Mouse (Mus musculus): ENCODE results near the gene Hdac9. TPM values are rescaled to one million over a fixed set of nuclear protein-coding genes. Genes with fewer than 3 reads are reported as not detected.

The Hdac9 gene
- total and polyA plus RNA-seq, 3 experiments, result 0.03 to 0.19 TPM; not detected in 1

GRCm38 (mm10) chr12:34052508-34052907 is 864.4 kb downstream of the Hdac9 start:
- H3K4me1 ChIP-seq (ENCODE audit: control insufficient read depth in 1 of 2, insufficient read depth in 2 of 2, low read length in 2 of 2), result no peaks in the 10 kb centered on the region
- no peak for DNase-seq (ENCODE audit: low read depth, low spot score)
- no peaks in the 10 kb centered on the region; a peak in 1 of 4 replicates for H3K27me3 ChIP-seq (ENCODE audit: control insufficient read depth in 1 of 2, insufficient read depth in 2 of 2, low read length in 2 of 2)
- H3K4me3 ChIP-seq (ENCODE audit: control insufficient read depth in 1 of 2, insufficient read depth in 1 of 2, low read depth in 2 of 2, low read length in 2 of 2), result no peak overlapping the region
- H3K9ac ChIP-seq (ENCODE audit: control insufficient read depth, low read depth, low read length, poor library complexity, severe bottlenecking), result no peak overlapping the region
- no peaks in the 10 kb centered on the region for H3K36me3 ChIP-seq (ENCODE audit: control insufficient read depth in 1 of 2, insufficient read depth in 2 of 2, low read length in 2 of 2)
- H3K27ac ChIP-seq (ENCODE audit: control insufficient read depth, low read depth, low read length), result no peak overlapping the region
- TF ChIP-seq RAD21 (IDR thresholded peaks at IDR 0.05; ENCODE audit: low read depth, low read length) (no peak), JUND (IDR thresholded peaks at IDR 0.05; ENCODE audit: low read depth, low read length) (no peak), ZNF384 (IDR thresholded peaks at IDR 0.05; ENCODE audit: low read depth, low read length) (no peak), NELFE (IDR thresholded peaks at IDR 0.05; ENCODE audit: low read depth, low read length) (no peak), ZKSCAN1 (IDR thresholded peaks at IDR 0.05; ENCODE audit: low read depth, low read length) (no peak), GABPA (IDR thresholded peaks at IDR 0.05; ENCODE audit: low read depth, low read length) (no peak), POLR2A (IDR thresholded peaks at IDR 0.05; ENCODE audit: control insufficient read depth in 1 of 2, insufficient read depth in 1 of 2, low read depth in 1 of 2, low read length in 2 of 2, poor library complexity in 1 of 2) (no peak), SMC3 (IDR thresholded peaks at IDR 0.05; ENCODE audit: low read depth, low read length) (no peak), MEF2A (IDR thresholded peaks at IDR 0.05; ENCODE audit: extremely low read depth, insufficient replicate concordance, low read depth, low read length, poor library complexity, severe bottlenecking) (no peak), RCOR1 (IDR thresholded peaks at IDR 0.05; ENCODE audit: low read depth, low read length) (no peak), SIN3A (IDR thresholded peaks at IDR 0.05; ENCODE audit: low read length) (no peak), MYB (IDR thresholded peaks at IDR 0.05; ENCODE audit: low read depth, low read length) (no peak), TBP (IDR thresholded peaks at IDR 0.05; ENCODE audit: low read depth, low read length) (no peak), KAT2A (conservative IDR thresholded peaks at IDR 0.05; ENCODE audit: low read depth, low read length) (no peak), HCFC1 (IDR thresholded peaks at IDR 0.05; ENCODE audit: low read depth, low read length) (no peak)
- H3K9me3 ChIP-seq (replicated peaks; ENCODE audit: insufficient read depth, low read length), result no peaks in the 10 kb centered on the region
- H3K79me2 ChIP-seq (ENCODE audit: control insufficient read depth, insufficient read depth, low read length, poor library complexity), result no peaks in the 10 kb centered on the region

- H3K4me1 ChIP-seq (ENCODE audit: control insufficient read depth in 1 of 2, insufficient read depth in 2 of 2, low read length in 2 of 2), result no peaks in the 10 kb centered on the region
- TF ChIP-seq MAX (IDR thresholded peaks at IDR 0.05; ENCODE audit: low read length) (no peak), ZMIZ1 (IDR thresholded peaks at IDR 0.05; ENCODE audit: low read depth, low read length) (no peak), MYC (IDR thresholded peaks at IDR 0.05; ENCODE audit: low read depth, low read length) (no peak), POLR2A (IDR thresholded peaks at IDR 0.05; ENCODE audit: control insufficient read depth in 1 of 2, insufficient read depth in 1 of 2, low read depth in 1 of 2, low read length in 2 of 2, poor library complexity in 1 of 2) (no peak), RCOR1 (IDR thresholded peaks at IDR 0.05; ENCODE audit: low read depth, low read length) (no peak), JUND (IDR thresholded peaks at IDR 0.05; ENCODE audit: low read depth, low read length) (no peak), BHLHE40 (IDR thresholded peaks at IDR 0.05; ENCODE audit: borderline replicate concordance, low read depth, low read length) (no peak), MAZ (IDR thresholded peaks at IDR 0.05; ENCODE audit: low read depth, low read length) (no peak), TBP (IDR thresholded peaks at IDR 0.05; ENCODE audit: low read depth, low read length) (no peak), EP300 (IDR thresholded peaks at IDR 0.05; ENCODE audit: low read depth in 1 of 2, low read length in 2 of 2) (no peak), ETS1 (IDR thresholded peaks at IDR 0.05; ENCODE audit: low read depth, low read length) (no peak), HCFC1 (IDR thresholded peaks at IDR 0.05; ENCODE audit: low read depth, low read length) (no peak), UBTF (IDR thresholded peaks at IDR 0.05; ENCODE audit: borderline replicate concordance, insufficient read depth, low read depth, low read length) (no peak), RAD21 (IDR thresholded peaks at IDR 0.05; ENCODE audit: low read depth, low read length) (no peak)
These were observed 864.9 kb downstream of the Hdac9 start for GRCm38 (mm10) chr12:34052036-34052435.

More at GRCm38 (mm10) chr12:34052036-34052435, 864.9 kb downstream of the Hdac9 start:
- no peak overlapping the region for H3K4me3 ChIP-seq (ENCODE audit: control insufficient read depth in 1 of 2, insufficient read depth in 1 of 2, low read depth in 2 of 2, low read length in 2 of 2)
- no peaks in the 10 kb centered on the region; a peak in 1 of 4 replicates for H3K27me3 ChIP-seq (ENCODE audit: control insufficient read depth in 1 of 2, insufficient read depth in 2 of 2, low read length in 2 of 2)
- H3K27ac ChIP-seq (ENCODE audit: control insufficient read depth, low read depth, low read length), result no peak overlapping the region
- no peaks in the 10 kb centered on the region for H3K36me3 ChIP-seq (ENCODE audit: control insufficient read depth in 1 of 2, insufficient read depth in 2 of 2, low read length in 2 of 2)
- DNase-seq (ENCODE audit: low read depth, low spot score), result no peak
- H3K9ac ChIP-seq (ENCODE audit: control insufficient read depth, low read depth, low read length, poor library complexity, severe bottlenecking), result no peak overlapping the region
- H3K79me2 ChIP-seq (ENCODE audit: control insufficient read depth, insufficient read depth, low read length, poor library complexity), result no peaks in the 10 kb centered on the region
- H3K9me3 ChIP-seq (replicated peaks; ENCODE audit: insufficient read depth, low read length), result no peaks in the 10 kb centered on the region
